Mouse (Mus musculus): ENCODE results near the gene Mboat2.

Gene Mboat2

DNA sequence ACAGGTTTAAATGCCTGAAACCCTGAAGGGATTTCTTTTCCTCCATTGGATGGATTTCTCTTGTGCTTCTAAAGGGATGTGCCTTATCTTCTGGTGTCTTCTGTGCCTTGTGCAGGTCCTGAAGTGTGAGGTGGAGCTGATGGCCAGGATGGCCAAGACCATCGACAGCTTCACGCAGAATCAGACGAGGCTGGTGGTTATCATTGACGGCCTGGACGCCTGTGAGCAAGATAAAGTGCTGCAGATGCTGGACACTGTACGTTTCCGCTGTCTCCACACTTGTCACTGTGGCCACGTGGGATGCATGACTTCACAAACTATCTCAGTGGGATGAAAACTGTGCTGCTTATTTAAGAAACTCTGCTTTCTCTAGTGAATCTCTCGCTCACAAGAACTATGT, 179.3 kb downstream of the Mboat2 start:
- no peak for DNase-seq (ENCODE audit: low read depth, low spot score)

DNA sequence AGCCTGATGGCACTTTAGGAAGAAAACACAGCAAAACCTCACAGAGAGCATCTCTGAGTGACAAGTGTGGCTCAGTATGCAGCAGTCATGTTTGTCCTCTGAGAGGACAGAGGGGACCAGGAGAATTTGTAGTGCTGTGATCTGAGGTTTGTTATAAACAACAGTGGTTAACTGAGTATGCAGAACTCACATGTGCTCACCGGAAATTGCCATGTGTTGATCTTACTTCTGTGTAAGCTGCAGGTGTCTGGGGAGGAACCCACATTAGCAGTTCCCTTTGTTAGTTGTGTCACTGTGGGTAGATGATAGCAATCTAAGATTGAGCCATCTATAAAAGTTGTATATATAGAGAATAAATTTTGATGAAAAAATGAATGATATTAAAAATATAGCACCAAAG, 179.7 kb downstream of the Mboat2 start:
- DNase-seq (ENCODE audit: low read depth, low spot score), result no peak

DNA sequence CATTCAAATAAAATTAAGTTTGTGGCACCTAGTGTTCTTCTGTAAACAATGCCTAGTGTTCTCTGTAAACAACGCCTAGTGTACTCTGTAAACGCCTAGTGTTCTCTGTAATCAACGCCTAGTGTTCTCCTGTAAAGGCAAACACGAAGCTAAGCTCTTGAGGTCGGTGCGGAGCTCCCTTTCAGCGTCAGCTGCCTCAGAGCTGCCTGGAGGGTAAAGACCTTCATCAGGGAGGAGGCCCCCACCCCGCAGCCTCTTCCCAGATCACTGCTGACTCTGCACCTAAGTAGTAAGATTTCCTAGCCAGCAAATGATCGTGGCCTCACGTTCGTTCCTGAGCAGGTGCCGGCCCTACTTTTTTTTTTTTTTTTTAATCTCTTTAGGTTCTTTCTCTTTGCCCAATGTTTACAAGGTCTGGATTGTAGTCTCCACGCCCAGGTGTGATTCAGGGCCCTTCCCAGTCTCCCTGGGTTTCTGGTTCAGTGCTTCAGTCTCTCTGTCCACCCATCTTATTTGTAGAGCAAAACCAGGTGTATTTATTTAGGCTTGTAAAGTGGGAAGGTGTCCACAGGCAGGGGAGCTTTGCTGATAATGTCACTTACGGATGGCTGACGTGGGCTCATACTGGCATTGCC, 181.2 kb downstream of the Mboat2 start:
- no peak for DNase-seq (ENCODE audit: low read depth, low spot score)

DNA sequence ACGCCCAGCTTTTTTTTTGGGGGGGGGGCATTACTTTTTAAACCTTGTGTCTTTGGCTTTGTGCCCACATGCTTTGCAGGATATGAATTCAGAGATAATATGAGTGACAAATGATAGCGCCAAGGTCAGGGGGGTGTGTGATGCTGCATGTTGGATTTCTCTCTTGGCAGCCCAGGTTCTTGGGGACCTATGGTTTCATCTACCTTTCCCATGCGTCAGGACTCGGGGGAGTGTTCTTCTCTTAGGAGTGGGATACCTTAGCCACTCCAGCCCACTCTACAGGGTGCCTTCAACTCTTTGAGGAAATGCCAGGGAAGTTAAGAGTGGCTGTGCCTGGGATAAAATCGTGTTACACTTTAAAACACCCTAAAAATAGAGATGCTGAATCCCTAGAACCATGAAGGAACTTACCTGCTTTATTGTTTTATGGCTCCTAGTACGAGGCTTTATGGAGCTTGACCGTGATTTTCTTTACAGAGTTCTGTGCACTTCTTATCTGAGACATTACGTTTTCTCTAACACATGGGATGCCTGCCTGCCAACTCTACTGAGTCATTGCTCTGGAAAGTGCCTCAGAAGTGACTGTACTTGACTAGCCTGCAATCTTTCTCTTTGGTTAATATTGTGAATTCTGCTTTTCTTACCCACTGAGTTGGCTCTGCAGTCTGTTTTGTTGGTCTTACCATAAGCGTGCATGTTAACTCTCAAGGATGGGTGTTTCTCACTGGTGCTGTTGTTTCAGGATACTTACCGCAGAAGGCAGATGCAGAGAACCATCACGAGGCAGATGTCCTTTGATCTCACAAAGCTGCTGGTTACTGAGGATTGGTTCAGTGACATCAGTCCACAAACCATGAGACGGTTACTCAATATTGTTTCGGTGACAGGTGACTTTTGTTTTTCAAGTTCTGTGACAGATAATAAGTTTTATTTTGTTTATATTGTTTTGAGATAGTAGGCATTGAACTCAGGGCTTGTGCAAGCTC, 182.2 kb downstream of the Mboat2 start:
- no peak for DNase-seq (ENCODE audit: low read depth, low spot score)

Data from retina, adult 2 months (tissue).